Mouse (Mus musculus) ovary, postnatal 36 days (tissue): ENCODE data around the gene Neb.

Experiments
- DNase-seq: peaks from one replicate; pipeline ENCODE4 v3.0.0; 2022; ENCODE audit warnings: low spot score, mixed read lengths

Gene Neb

DNA sequence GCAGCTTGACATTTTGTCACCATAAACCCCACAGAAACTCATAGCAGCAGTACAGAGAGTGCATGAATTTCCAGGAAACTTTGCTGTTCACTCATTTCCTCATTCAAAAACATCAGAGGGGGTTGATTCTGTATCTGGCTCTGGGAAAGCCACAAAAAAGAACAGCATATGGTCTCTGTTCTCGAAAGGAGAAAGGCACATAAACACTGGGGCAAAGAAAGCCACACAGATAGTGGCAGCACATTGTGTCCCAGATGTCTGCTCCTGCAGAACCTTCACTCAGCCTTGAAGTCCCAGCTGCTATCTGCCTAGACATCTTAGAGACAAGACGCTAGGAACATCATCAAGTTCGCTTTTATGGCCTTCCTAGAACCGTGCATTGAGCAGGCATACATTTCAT, 67.5 kb downstream of the Neb start:
- DNase-seq = no peak

DNA sequence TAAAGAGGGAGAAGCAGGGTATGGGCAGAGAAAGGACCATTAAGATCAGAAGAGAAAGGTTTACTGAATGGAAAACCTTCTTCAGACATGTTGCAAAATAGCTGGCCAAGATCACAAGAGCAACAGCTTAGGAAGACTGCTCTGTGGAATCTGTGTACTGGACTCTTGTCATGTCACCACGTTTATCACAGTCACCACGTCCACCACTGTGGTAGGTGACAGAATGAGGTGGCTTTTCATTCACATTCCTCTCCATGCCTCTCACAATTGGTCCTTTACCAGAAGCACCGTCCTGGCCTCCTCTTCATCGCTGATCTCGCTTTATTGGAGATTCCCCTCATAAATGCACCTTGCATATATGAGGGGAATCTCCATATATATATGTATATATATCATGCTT, 71.6 kb downstream of the Neb start:
- no peak for DNase-seq

DNA sequence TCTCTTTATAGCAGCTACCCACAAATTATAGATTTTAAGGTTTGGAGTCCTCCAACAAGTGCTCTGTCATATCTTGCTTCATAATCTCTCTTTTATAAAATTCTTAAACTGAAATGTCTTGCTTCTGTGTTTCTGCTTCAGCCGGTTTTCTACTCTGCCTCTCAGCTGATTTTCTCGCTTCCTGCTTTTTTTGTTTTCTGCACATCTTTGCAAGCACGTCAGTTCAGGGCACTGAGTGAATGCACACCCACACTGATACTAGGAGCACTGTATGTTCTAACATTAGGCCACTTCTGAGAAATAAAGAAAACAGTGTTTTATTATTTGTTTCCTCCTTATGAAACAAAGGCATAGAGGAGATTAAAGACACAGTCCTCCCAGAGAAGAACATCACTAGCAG, 73.7 kb downstream of the Neb start:
- no peak for DNase-seq

DNA sequence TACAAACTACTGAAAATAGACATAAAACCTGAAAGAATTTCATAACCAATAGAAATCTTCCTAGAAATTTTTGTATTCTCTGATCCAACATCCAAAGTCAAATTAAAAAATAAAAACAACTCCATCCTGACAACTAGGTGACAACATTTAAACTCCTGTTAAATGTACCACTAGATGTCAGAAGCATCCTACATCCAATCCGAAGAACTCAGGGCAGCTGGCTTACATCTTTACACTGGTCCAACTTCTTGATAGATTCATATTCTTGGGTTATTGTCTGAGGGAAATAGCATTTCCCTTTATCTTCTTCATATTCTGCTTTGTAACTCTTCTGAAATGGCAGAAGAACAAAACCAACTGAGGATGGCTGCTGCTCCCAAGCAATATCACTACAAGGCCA, 74.9 kb downstream of the Neb start:
- DNase-seq = no peak

DNA sequence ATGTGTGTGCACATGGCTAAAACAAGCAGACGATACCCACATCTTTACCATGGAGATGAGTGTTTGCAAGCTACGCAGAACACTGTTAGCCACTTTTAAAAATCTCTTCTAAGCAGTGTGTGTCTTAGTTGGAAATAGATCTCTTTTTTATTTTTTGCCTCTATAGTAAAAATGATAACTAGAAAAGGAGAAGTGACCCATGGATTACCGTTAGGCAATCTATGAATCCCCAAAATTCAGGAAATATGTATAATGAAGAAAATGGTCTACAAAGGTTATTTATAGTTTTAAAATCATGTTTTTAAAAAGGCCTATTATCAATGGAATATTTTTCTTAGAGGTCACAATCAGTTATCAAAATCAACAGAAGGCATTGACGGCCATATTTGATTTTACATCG, 80.3 kb downstream of the Neb start:
- DNase-seq = no peak

- DNase-seq = no peak
Measured at GRCm38 (mm10) chr2:52296779-52297178, 81.5 kb downstream of the Neb start.

DNA sequence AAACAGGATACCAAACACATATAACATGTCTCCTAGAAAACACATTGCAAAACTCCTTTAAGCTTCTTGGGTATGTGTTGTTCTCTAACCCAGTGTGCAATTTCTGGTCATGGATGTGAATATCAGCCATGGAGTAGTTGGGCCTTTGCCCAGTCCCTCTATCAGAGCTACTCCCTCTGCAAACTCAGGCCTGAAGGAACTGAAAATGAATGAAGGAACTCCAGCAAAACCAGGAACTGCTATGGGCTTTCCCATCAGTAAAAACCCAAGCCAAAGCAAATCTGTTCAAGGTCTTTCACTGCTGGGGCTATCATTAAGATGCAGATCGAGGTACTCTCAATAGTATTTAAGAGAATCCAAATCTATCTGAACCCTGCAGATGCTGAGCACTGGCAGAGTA, 90.8 kb downstream of the Neb start:
- no peak for DNase-seq

GRCm38 (mm10) chr2:52286421-52286820, 91.9 kb downstream of the Neb start:
- no peak for DNase-seq

GRCm38 (mm10) chr2:52272146-52272545, 106.1 kb downstream of the Neb start:
- DNase-seq = no peak

DNA sequence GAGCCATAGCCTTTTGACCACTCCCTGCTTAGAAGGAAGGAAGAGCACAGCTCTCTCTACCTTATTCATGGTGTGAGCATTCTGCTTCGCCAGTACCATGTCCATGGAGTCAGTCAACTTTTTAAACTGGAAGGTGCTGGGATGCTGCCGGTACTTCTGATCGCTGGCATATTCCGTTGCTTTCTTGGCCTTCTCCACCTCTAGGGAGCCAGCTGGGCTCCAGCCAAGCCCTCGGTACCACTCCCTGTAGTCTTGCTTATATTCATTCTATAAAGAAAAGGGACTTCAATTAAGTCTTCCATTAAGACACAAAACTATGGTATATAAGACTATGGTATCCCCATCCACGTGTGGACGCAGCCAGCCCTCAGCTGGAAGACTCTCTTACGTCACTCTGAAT, 107.4 kb downstream of the Neb start:
- no peak for DNase-seq

DNA sequence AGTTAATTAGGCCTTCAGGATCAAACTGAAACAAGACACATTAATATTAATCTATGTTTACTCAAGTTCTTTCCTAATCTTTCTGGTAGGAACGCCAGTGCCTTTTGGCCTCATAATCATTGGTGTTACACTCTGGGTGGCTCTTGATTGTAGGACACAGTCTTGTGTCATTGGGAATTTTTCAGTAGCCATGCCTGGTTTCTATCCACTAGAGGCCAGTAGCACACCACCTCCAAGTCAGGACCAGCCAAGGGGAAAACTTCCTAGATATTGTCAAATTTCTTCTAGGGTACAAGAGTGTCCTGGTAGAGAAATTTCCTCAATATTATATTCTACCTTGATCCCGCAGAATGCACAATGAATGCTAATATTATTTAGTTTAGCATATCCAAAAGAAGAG, 116.1 kb downstream of the Neb start:
- DNase-seq = peak; percentile 10

DNA sequence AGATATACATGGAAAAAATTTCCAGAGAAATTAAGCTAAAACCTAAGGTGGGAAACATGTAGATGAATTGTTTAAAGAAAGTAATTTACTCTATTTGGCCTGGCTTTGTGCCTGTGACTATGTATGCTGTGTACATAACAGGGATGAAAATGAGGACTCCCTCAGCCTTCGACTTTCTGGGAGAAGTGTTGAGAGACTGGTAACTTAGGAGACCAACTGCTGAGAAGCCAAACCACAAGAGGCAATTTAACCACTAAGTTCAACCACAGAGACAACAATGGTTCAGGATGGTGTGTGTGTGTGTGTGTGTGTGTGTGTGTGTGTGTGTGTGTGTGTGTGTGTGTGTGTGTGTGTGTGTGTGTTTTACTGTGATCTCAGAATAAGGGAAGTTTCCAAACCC, 126.2 kb downstream of the Neb start:
- DNase-seq = no peak

- DNase-seq = no peak
Measured at GRCm38 (mm10) chr2:52248316-52248826, 129.9 kb downstream of the Neb start.

GRCm38 (mm10) chr2:52245091-52245490, 133.2 kb downstream of the Neb start:
- DNase-seq = no peak

- DNase-seq = no peak
Measured at GRCm38 (mm10) chr2:52242691-52243090, 135.6 kb downstream of the Neb start.

DNA sequence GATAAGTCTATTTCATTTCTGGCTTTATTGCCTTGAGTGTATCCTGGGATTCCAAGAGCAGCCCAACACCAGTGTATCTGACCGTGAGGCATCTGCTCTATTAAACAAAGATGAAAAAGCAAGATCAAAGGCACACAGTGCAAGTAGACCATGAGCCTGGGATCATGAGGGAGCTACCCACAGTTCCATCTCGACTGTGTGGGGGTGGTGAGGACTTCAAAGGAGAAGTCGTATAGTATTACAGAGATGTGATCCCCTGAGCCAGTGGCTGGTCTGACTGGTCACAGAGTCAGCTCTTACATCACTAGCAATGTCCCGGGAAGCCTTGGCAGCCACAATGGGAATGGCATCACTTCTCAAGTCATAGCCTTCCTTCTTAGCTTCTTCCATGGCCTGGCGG, 140.4 kb downstream of the Neb start:
- DNase-seq = no peak

DNA sequence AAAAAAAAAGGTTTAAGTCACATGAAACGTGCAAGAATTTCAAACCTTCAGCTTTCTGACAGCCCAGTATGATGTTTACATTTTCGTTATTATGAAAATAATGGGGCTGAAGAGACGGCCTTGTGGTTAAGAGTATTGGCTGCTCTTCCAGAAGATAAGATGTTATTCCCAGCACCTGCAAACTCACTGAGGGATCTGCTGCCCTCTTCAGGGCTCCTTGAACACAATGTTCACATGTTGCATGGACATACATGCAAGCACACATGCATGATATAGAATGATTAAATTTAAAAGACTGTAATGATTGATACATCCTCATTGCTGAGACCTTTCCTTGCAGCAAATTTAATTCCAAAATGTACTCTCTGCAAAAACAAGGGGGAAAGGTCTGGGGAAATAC, 150.7 kb downstream of the Neb start:
- DNase-seq = peak; percentile 28

- DNase-seq = no peak
Measured at GRCm38 (mm10) chr2:52224366-52224765, 153.9 kb downstream of the Neb start.

- no peak for DNase-seq
Measured at GRCm38 (mm10) chr2:52220074-52220473, 158.2 kb downstream of the Neb start.

DNA sequence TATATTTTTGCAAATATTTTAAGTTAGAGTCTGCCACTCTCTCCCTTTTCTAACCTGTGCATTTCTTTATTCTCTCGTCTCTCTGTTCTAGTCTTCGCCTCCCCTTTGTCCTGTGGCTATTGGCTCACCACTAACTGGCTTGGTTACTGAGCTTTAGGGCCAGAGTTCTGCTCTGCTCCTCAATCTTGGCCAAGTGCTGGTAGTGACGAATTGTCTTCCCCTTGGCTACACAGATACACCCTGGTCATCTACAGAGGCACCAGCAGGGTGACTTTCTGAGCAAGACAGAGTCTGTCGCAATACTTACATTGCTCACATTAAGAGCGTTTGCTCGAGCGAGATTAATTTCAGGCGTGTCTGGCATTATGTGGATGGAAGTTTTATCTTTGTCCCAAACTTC, 162.3 kb downstream of the Neb start:
- DNase-seq = no peak

GRCm38 (mm10) chr2:52212561-52212961, 165.7 kb downstream of the Neb start:
- no peak for DNase-seq

- DNase-seq = no peak
Measured at GRCm38 (mm10) chr2:52211358-52211899, 166.8 kb downstream of the Neb start.

- no peak for DNase-seq
Measured at GRCm38 (mm10) chr2:52210685-52211084, 167.6 kb downstream of the Neb start.

DNA sequence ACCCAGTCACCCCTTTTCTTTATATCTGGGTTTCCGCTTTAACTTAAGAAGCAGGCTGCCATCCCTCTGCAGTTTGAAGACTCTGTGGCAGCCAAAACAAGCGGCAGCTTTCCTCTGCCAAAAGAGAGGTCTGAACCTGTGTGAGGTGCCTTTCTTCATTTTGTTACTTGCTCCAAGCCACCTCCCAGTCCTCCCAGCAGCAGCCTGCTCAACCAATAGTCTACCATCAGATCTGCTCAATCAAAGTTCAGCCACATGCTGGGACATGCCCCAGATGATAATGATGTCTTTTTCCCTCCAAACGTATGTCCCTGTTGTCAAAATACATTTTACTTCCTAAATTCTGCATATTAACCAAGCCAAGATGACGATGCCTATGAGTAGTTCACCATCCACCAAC, 173.3 kb downstream of the Neb start:
- DNase-seq = no peak

- no peak for DNase-seq
Measured at GRCm38 (mm10) chr2:52193629-52194028, 184.6 kb downstream of the Neb start.
